Mouse (Mus musculus): Measurements from ENCODE around the gene Rab3c. TPM values are rescaled to one million over a fixed set of nuclear protein-coding genes. Genes with fewer than 3 reads are reported as not detected.

The Rab3c gene
- polyA plus RNA-seq, 1 experiment from 2014 or later, result not detected

DNA sequence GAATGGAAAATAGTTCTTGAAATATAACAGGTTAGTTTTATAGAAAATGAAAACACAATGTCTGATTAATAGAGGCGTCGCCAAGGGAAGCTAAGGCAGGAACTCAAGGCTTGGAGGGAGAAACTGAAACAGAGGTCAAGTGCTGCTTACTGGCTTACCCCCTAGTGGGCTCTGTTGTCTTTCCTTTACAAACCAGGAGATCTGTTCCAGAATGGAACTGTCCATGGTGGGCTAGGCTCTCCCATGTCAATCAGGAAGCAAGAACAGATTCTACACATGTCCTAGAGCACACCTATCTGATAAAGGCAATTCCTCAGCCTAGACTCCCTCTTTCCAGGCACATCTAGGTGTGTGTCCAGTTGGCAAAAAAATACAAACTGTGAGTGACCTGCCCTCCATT lies 32.3 kb downstream of the Rab3c start:
- H3K36me3 ChIP-seq, result no peaks in the 10 kb centered on the region
- no peak overlapping the region for H3K9ac ChIP-seq
- H3K27ac ChIP-seq, result no peak overlapping the region
- no peak for ATAC-seq
- H3K4me3 ChIP-seq, result no peak overlapping the region
- H3K9me3 ChIP-seq (replicated peaks), result no peaks in the 10 kb centered on the region
- no peaks in the 10 kb centered on the region for H3K4me1 ChIP-seq
- H3K4me2 ChIP-seq, result no peak overlapping the region
- H3K27me3 ChIP-seq (replicated peaks), result no peaks in the 10 kb centered on the region
- 70% methylated on average over 2 of the region's 2 CpGs for WGBS (ENCODE audit: insufficient replicate concordance)

DNA sequence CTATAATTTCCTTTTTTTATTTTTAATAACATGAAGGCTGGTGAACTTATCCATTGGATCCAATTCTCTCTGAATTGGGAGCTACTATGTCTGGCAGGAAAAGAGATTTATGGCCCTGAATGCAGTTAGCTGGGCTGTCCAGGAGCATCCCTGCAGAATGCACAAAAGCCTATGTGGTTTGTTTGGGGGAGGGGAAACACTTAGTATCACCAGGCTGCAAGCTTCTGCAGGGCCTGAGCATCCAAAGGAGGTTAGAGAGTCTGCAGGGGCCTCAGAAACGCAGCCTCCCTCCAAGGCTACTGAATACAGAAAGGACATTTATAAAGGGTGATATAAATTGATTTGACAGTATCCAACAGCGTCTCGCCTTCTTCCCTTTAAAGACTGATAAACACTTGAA lies 41.8 kb downstream of the Rab3c start:
- ATAC-seq, result no peak
- Histone ChIP-seq H3K4me3 (no peak overlapping the region), H3K4me1 (no peaks in the 10 kb centered on the region), H3K9ac (no peak overlapping the region), H3K27me3 (replicated peaks) (no peaks in the 10 kb centered on the region), H3K9me3 (replicated peaks) (no peaks in the 10 kb centered on the region), H3K27ac (no peak overlapping the region), H3K4me2 (no peak overlapping the region), H3K36me3 (no peaks in the 10 kb centered on the region)
- WGBS (ENCODE audit: insufficient replicate concordance), result 58% methylated on average over 3 of the region's 3 CpGs

DNA sequence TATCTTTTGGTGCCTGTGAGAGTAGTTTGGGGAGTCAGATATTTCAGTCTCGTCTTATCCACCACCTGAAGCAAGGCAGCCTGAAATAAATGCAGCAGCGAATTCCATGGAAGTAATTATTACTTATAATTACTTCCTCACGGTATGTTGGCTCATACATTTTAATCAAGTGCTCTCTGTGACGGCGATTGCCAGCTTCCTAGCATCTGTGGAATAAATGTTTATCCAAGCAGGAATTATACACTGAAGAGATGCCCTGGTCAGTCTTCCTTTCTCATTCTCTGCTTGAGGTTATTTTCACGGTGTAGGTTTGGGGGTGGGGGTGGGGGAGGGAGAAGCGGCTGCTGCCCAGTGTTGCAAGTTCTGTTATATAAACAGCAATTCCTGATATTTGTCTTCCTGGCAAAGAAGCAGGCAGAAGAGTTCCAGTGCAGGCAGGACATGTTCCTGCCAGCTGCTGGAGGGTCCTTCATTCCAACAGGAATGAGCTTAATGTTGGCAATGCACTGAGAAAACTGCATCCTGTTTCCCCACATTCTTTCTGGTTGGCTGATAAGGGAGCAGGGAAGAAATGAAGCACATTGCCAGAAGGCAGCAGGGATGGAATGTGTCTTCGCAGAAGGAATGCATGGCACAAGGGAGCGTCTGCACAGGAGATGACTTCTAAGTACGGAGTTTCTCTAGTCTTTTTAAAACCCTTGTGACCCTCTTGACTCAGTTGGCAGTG lies 43.4 kb downstream of the Rab3c start:
- H3K9me3 ChIP-seq (replicated peaks), result no peaks in the 10 kb centered on the region
- no peak overlapping the region for H3K4me2 ChIP-seq
- H3K9ac ChIP-seq, result no peak overlapping the region
- no peak overlapping the region for H3K4me3 ChIP-seq
- no peak for ATAC-seq
- no peaks in the 10 kb centered on the region for H3K36me3 ChIP-seq
- no peak overlapping the region for H3K27ac ChIP-seq
- WGBS (ENCODE audit: insufficient replicate concordance), result 32% methylated on average over 10 of the region's 10 CpGs
- H3K4me1 ChIP-seq, result no peaks in the 10 kb centered on the region
- no peaks in the 10 kb centered on the region for H3K27me3 ChIP-seq (replicated peaks)

DNA sequence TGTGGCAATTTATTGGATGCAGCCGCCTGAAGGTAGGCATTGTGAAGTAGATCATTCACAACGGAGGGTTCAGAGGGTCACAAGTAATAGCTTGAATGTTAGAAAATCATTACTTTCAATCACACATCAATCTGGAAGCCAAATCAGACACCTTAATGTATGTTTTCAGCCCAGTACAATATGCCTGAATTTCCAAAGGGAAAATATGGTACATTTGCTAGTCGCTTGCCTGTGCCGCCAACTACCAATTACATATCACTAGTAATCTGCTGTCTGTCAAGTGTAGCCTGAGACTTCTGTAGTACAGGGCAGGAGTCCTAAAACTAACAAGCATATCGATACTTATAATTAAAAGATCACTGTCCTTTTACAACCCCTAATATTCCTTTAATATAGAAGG lies 47.4 kb downstream of the Rab3c start:
- Histone ChIP-seq H3K27ac (no peak overlapping the region), H3K4me3 (no peak overlapping the region), H3K9ac (no peak overlapping the region), H3K4me1 (no peaks in the 10 kb centered on the region), H3K36me3 (no peaks in the 10 kb centered on the region), H3K9me3 (replicated peaks) (no peaks in the 10 kb centered on the region), H3K27me3 (replicated peaks) (no peaks in the 10 kb centered on the region), H3K4me2 (no peak overlapping the region)
- ATAC-seq, result no peak
- WGBS (ENCODE audit: insufficient replicate concordance), result 81% methylated on average over 5 of the region's 5 CpGs

DNA sequence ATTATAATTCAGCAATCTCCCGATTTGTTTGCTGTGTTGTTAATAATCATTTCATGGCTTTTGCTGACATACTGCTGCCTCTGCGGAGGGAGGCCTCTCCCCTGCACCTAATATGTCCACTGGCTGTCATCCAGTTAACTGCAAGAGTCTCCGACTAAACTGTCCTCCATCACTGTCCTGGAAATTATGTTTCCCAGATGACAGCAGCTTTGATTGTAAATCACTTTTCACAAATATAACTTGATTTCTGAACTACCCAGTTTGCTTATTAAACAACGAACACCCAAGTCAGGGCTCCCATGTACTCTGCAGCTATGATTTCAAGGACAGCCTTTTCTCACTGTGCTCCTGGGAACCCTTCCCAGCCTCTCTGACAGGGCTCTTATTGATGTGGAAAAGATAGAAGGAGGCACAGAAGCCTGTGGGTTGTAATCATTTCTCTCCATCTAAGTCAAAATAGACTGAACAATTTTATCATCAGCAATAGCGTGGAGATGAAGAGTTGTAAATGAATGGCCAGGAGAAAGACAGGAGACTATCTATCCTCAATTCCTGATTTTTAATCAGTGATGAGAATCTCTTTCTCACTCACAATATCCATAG lies 49.6 kb downstream of the Rab3c start:
- Histone ChIP-seq H3K9ac (no peak overlapping the region), H3K27me3 (replicated peaks) (no peaks in the 10 kb centered on the region), H3K36me3 (no peaks in the 10 kb centered on the region), H3K4me3 (no peak overlapping the region), H3K4me1 (no peaks in the 10 kb centered on the region), H3K27ac (no peak overlapping the region), H3K9me3 (replicated peaks) (no peaks in the 10 kb centered on the region), H3K4me2 (no peak overlapping the region)
- no peak for ATAC-seq
- 63% methylated on average over 5 of the region's 5 CpGs for WGBS (ENCODE audit: insufficient replicate concordance)

DNA sequence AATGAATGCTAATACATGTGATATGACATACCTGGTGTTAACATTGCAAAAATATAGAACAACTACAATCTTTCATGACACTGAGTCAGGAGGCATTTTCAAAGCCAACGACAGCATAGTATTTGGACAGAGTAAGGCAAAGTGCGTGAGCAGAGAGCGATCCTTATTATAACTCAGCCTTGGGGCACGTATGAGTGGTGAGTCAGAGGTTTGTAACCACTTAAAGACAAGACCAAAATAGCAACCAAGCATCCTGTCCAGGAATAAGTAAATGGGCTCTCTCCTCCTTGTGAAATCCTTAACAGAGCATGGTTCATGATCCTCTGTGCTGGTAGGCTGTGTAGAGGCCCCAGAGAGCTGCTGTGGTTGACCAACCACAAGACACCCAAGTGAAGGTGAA lies 50.8 kb downstream of the Rab3c start:
- no peaks in the 10 kb centered on the region for H3K27me3 ChIP-seq (replicated peaks)
- ATAC-seq, result no peak
- WGBS (ENCODE audit: insufficient replicate concordance), result 72% methylated on average over 4 of the region's 4 CpGs
- H3K9ac ChIP-seq, result no peak overlapping the region
- H3K9me3 ChIP-seq (replicated peaks), result no peaks in the 10 kb centered on the region
- no peaks in the 10 kb centered on the region for H3K36me3 ChIP-seq
- no peaks in the 10 kb centered on the region for H3K4me1 ChIP-seq
- no peak overlapping the region for H3K4me3 ChIP-seq
- H3K27ac ChIP-seq, result no peak overlapping the region
- H3K4me2 ChIP-seq, result no peak overlapping the region

DNA sequence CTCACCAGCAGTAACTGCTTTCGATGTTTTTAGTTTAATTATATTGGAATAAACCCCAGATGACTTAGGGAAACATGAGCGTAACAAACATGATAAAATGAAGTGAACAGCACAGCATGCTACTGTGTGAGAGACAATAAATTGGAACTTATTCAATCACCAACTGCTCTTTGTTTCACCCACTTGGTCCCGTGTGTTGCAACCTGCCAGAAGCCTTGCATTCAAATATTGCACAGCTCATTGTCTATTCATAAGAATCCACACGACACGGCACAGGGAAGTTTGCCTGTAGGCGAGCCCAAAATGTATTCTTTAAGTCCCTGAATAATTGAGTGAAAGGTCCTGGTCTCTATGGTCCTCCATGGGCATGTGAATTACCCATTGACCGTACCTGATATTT lies 61.6 kb downstream of the Rab3c start:
- no peaks in the 10 kb centered on the region for H3K36me3 ChIP-seq
- no peaks in the 10 kb centered on the region for H3K9me3 ChIP-seq (replicated peaks)
- 64% methylated on average over 7 of the region's 7 CpGs for WGBS (ENCODE audit: insufficient replicate concordance)
- no peak overlapping the region for H3K9ac ChIP-seq
- H3K4me3 ChIP-seq, result no peak overlapping the region
- no peak overlapping the region for H3K27ac ChIP-seq
- H3K4me1 ChIP-seq, result no peaks in the 10 kb centered on the region
- no peaks in the 10 kb centered on the region for H3K27me3 ChIP-seq (replicated peaks)
- no peak overlapping the region for H3K4me2 ChIP-seq
- no peak for ATAC-seq

DNA sequence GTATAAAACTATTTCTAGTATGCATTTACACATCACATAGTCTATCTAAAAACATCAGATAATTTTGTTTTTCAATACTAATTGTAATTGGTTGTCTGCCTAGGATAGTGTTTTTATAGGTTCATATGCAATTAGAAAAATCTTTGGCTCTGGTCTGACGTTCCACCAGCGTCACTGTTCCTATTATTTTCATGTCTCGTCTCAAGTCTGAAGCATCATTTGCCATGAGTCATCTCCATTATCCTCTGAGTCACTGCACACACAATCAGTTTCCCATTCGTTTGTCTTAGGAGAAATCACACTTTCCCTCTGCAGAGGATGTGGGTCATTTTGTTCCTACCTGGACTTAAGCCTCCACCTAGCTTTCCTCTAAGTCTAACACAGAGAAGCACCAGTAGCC lies 62.3 kb downstream of the Rab3c start:
- WGBS (ENCODE audit: insufficient replicate concordance), result 64% methylated on average over 4 of the region's 4 CpGs
- Histone ChIP-seq H3K9ac (no peak overlapping the region), H3K27ac (no peak overlapping the region), H3K36me3 (no peaks in the 10 kb centered on the region), H3K4me1 (no peaks in the 10 kb centered on the region), H3K9me3 (replicated peaks) (no peaks in the 10 kb centered on the region), H3K4me3 (no peak overlapping the region), H3K27me3 (replicated peaks) (no peaks in the 10 kb centered on the region), H3K4me2 (no peak overlapping the region)
- ATAC-seq, result no peak

DNA sequence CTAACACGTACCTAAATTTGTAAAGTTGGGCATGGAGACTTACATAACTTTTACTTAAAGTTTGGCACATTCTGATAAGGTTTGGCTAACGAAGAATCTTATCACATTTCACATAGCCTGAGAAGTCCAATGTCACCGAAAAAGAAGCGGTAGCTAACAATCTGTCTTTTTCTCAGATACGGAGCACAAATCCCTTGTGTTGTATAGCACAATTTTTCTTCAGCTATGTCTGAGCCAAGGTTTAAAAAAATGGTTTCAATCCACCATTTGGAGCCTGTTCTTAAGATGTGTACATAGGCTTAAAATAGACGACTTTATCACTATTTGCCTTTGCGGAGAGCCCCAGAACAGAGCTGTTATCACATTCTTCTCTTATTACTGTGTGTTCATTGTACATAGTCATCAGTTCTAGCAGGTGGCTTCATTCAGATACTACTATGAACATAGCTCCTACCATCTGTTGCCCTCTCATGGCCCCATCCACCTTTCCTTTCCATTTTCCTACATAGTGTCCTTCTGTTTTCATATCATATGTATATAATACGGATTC lies 69.2 kb downstream of the Rab3c start:
- no peak overlapping the region for H3K27ac ChIP-seq
- H3K9me3 ChIP-seq (replicated peaks), result no peaks in the 10 kb centered on the region
- H3K4me3 ChIP-seq, result no peak overlapping the region
- H3K9ac ChIP-seq, result no peak overlapping the region
- H3K4me1 ChIP-seq, result no peaks in the 10 kb centered on the region
- 67% methylated on average over 8 of the region's 8 CpGs for WGBS (ENCODE audit: insufficient replicate concordance)
- H3K4me2 ChIP-seq, result no peak overlapping the region
- H3K36me3 ChIP-seq, result no peaks in the 10 kb centered on the region
- no peak for ATAC-seq
- H3K27me3 ChIP-seq (replicated peaks), result no peaks in the 10 kb centered on the region

DNA sequence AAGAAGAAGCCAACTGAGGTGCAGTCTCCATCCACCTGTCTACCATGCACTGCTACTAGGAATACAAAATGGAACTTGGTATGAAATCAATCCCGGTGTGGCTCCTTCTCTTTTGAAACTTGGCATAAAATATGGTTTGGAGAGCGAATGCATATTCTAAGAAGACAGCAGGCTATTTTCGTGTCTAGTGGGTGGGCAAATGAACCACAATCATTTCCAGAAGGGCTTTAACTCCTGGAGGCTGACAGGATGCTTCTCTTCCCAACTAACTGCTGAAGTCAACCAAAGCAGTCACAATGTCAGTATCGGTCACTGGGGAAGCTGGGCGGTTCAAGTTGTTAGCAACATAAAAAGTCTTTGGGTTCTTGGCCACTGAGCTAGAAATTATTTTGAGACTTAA lies 81.9 kb downstream of the Rab3c start:
- no peak overlapping the region for H3K27ac ChIP-seq
- H3K9ac ChIP-seq, result no peak overlapping the region
- no peak overlapping the region for H3K4me2 ChIP-seq
- no peaks in the 10 kb centered on the region for H3K4me1 ChIP-seq
- no peaks in the 10 kb centered on the region for H3K36me3 ChIP-seq
- ATAC-seq, result no peak
- no peaks in the 10 kb centered on the region for H3K27me3 ChIP-seq (replicated peaks)
- WGBS (ENCODE audit: insufficient replicate concordance), result 67% methylated on average over 5 of the region's 5 CpGs
- H3K4me3 ChIP-seq, result no peak overlapping the region
- H3K9me3 ChIP-seq (replicated peaks), result no peaks in the 10 kb centered on the region

DNA sequence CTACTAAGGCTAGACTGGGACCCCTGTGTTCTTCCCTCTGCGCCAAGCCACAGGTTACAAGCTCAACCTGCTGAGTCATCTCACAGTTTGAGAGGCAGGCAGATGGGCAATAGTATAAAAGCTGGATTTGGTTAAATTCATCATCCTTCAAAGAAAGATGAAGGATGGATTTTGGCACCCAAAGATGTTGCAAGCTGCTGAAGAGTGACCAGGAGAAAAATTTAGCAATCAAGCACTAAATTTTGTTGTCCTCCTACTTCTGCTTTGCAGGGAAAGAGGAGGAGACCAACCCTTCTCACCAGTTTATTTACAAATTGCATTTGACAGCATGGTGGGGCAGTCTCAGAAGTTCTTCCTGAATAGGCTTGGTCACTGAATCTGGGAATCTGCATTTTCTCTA lies 90.8 kb downstream of the Rab3c start:
- H3K27me3 ChIP-seq (replicated peaks), result no peaks in the 10 kb centered on the region
- H3K27ac ChIP-seq, result no peak overlapping the region
- 42% methylated on average over 1 of the region's 1 CpGs for WGBS (ENCODE audit: insufficient replicate concordance)
- no peak overlapping the region for H3K4me2 ChIP-seq
- H3K36me3 ChIP-seq, result no peaks in the 10 kb centered on the region
- no peak overlapping the region for H3K9ac ChIP-seq
- ATAC-seq, result no peak
- no peak overlapping the region for H3K4me3 ChIP-seq
- H3K9me3 ChIP-seq (replicated peaks), result no peaks in the 10 kb centered on the region
- H3K4me1 ChIP-seq, result no peaks in the 10 kb centered on the region

DNA sequence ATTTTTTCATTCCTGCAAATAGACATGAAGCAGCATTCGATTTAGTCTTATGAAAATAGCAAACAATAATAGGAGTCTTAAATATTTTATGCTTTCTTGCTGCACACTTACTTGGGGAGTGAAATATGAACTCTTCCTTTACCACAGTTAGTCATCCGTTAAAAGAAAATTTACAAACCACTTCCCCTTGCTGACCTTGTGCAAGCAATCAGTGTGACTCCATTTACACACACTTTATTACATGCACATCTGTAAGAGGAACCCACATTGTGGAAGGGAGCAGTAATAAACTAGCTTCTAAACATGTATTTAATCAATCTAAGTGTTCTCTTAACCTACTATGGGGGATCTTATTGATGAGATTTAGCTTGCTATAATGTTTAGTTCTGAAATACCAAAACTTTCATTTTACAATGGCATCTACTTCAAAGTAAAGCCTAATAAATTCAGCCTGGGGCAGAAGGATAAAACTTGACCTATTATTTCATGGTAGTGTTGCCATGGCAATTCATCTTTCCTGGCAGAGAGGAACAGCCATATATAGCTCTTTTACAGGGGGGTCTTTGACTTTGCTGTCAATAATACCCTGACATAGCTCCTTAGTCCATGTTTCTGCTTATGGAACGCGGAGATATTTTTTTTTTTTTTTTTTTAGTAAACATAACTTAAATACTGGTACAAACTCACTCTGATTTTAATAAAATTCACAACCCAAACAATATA lies 95.7 kb downstream of the Rab3c start:
- H3K4me3 ChIP-seq, result no peak overlapping the region
- WGBS (ENCODE audit: insufficient replicate concordance), result 53% methylated on average over 4 of the region's 4 CpGs
- H3K27ac ChIP-seq, result no peak overlapping the region
- H3K9me3 ChIP-seq (replicated peaks), result no peaks in the 10 kb centered on the region
- no peaks in the 10 kb centered on the region for H3K27me3 ChIP-seq (replicated peaks)
- no peaks in the 10 kb centered on the region for H3K4me1 ChIP-seq
- no peak overlapping the region for H3K9ac ChIP-seq
- no peaks in the 10 kb centered on the region for H3K36me3 ChIP-seq
- no peak overlapping the region for H3K4me2 ChIP-seq
- no peak for ATAC-seq

All from liver, embryonic 12.5 days (tissue).